Mouse (Mus musculus) erythroblast, adult 5-6 weeks (primary cell): ENCODE data around the gene Aoc2. TPM values are rescaled to one million over a fixed set of nuclear protein-coding genes. Genes with fewer than 3 reads are reported as not detected.
"Not testable (repeated sequence)": the region's sequence is repeated elsewhere in the genome, so short reads cannot be mapped to it uniquely, and the experiment has no call there.

Experiments
- ATAC-seq: replicated peaks from 2 replicates; pipeline ENCODE4 v1.8.0; 2016; ENCODE audit warnings: moderate number of reproducible peaks, mild to moderate bottlenecking, moderate TSS enrichment, inconsistent platforms; ENCODE audit not compliant: poor library complexity, low FRiP score, severe bottlenecking
- total RNA-seq, 2 experiments: library from RNA; stranded (forward) in 1 of 2; stranded (reverse) in 1 of 2; fragments of 150-400 nt in 1 of 2; fragments of 200-764, 138-1000 nt in 1 of 2; gene quantifications; 2 replicates each; pipeline versions ENCODE4 v1.2.3 to v1.2.4; 2015 to 2017; ENCODE audit warnings: low replicate concordance in 2 of 2

The Aoc2 gene
- total RNA-seq, 2 experiments from 2014 or later: 44.1 to 47.1 TPM

GRCm38 (mm10) chr11:101351100-101351720, 26.3 kb downstream of the Aoc2 start:
- no peak for ATAC-seq

GRCm38 (mm10) chr11:101351721-101352111, 26.9 kb downstream of the Aoc2 start:
- ATAC-seq: no peak

GRCm38 (mm10) chr11:101353436-101353835, 28.6 kb downstream of the Aoc2 start:
- no peak for ATAC-seq

- no peak for ATAC-seq
Observed at GRCm38 (mm10) chr11:101354438-101355010, 29.7 kb downstream of the Aoc2 start.

- no peak for ATAC-seq
Observed at GRCm38 (mm10) chr11:101355916-101356315, 31.1 kb downstream of the Aoc2 start.

GRCm38 (mm10) chr11:101357505-101358182, 32.8 kb downstream of the Aoc2 start:
- ATAC-seq: no peak

- ATAC-seq: no peak
Observed at GRCm38 (mm10) chr11:101359776-101360175, 34.9 kb downstream of the Aoc2 start.

GRCm38 (mm10) chr11:101360651-101361113, 35.8 kb downstream of the Aoc2 start:
- no peak for ATAC-seq

GRCm38 (mm10) chr11:101364531-101364931, 39.7 kb downstream of the Aoc2 start:
- ATAC-seq: no peak

GRCm38 (mm10) chr11:101367326-101367935, 42.6 kb downstream of the Aoc2 start, which contains the start of gene G6pc:
G6pc (plus strand) TSS chr11:101367561.
- ATAC-seq: no peak

- ATAC-seq: no peak
Observed at GRCm38 (mm10) chr11:101370141-101370540, 45.3 kb downstream of the Aoc2 start.

GRCm38 (mm10) chr11:101374421-101374938, 49.6 kb downstream of the Aoc2 start:
- no peak for ATAC-seq

- not testable (repeated sequence) for ATAC-seq
Observed at GRCm38 (mm10) chr11:101378196-101378595, 53.3 kb downstream of the Aoc2 start.

- ATAC-seq: no peak
Observed at GRCm38 (mm10) chr11:101378926-101379325, 54.1 kb downstream of the Aoc2 start.

Other genes with a start within 250 kb of the Aoc2 start
- gene Hsd17b1, start 246.7 kb upstream of the Aoc2 start, total RNA-seq (2015; ENCODE audit: low replicate concordance): 2.1 TPM in 1 of 2 replicates, not detected in the other
- 1.9 TPM in 1 of 2 replicates, not detected in the other for gene Hsd17b1, start 246.7 kb upstream of the Aoc2 start, total RNA-seq (2017; ENCODE audit: low replicate concordance)
- 6.7 and 7.5 TPM in 2 replicates for gene Coasy, start 242.5 kb upstream of the Aoc2 start, total RNA-seq (2015; ENCODE audit: low replicate concordance)
- 3.8 and 9.6 TPM in 2 replicates for gene Coasy, start 242.5 kb upstream of the Aoc2 start, total RNA-seq (2017; ENCODE audit: low replicate concordance)
- 20.5 and 26.9 TPM in 2 replicates for gene Mlx, start 237.8 kb upstream of the Aoc2 start, total RNA-seq (2015; ENCODE audit: low replicate concordance)
- 18.4 and 23.7 TPM in 2 replicates for gene Mlx, start 237.8 kb upstream of the Aoc2 start, total RNA-seq (2017; ENCODE audit: low replicate concordance)
- gene Psmc3ip, start 229.6 kb upstream of the Aoc2 start, total RNA-seq (2015; ENCODE audit: low replicate concordance): 2.7 and 4.4 TPM in 2 replicates
- gene Psmc3ip, start 229.6 kb upstream of the Aoc2 start, total RNA-seq (2017; ENCODE audit: low replicate concordance): 4.1 and 13.7 TPM in 2 replicates
- gene Retreg3, start 205.2 kb upstream of the Aoc2 start, total RNA-seq (2015; ENCODE audit: low replicate concordance): 35.7 and 40.3 TPM in 2 replicates
- gene Retreg3, start 205.2 kb upstream of the Aoc2 start, total RNA-seq (2017; ENCODE audit: low replicate concordance): 88.4 and 93.1 TPM in 2 replicates
- 5.6 and 12.5 TPM in 2 replicates for gene Tubg1, start 205.1 kb upstream of the Aoc2 start, total RNA-seq (2015; ENCODE audit: low replicate concordance)
- gene Tubg1, start 205.1 kb upstream of the Aoc2 start, total RNA-seq (2017; ENCODE audit: low replicate concordance): 8.2 and 10.5 TPM in 2 replicates
- not detected in 2 replicates for gene Tubg2, start 169.2 kb upstream of the Aoc2 start, total RNA-seq (2015; ENCODE audit: low replicate concordance)
- not detected in 2 replicates for gene Tubg2, start 169.2 kb upstream of the Aoc2 start, total RNA-seq (2017; ENCODE audit: low replicate concordance)
- 0.58 and 0.63 TPM in 2 replicates for gene Cntnap1, start 154.5 kb upstream of the Aoc2 start, total RNA-seq (2015; ENCODE audit: low replicate concordance)
- 0.17 TPM in 1 of 2 replicates, not detected in the other for gene Cntnap1, start 154.5 kb upstream of the Aoc2 start, total RNA-seq (2017; ENCODE audit: low replicate concordance)
- gene Plekhh3, start 153.7 kb upstream of the Aoc2 start, total RNA-seq (2015; ENCODE audit: low replicate concordance): not detected in 2 replicates
- 1.1 TPM in 1 of 2 replicates, not detected in the other for gene Plekhh3, start 153.7 kb upstream of the Aoc2 start, total RNA-seq (2017; ENCODE audit: low replicate concordance)
- 0.63 TPM in 1 of 2 replicates, not detected in the other for gene Ccr10, start 149.6 kb upstream of the Aoc2 start, total RNA-seq (2015; ENCODE audit: low replicate concordance)
- not detected in 2 replicates for gene Ccr10, start 149.6 kb upstream of the Aoc2 start, total RNA-seq (2017; ENCODE audit: low replicate concordance)
- 161 and 177 TPM in 2 replicates for gene Ezh1, start 98.6 kb upstream of the Aoc2 start, total RNA-seq (2015; ENCODE audit: low replicate concordance)
- 208 and 251 TPM in 2 replicates for gene Ezh1, start 98.6 kb upstream of the Aoc2 start, total RNA-seq (2017; ENCODE audit: low replicate concordance)
- gene Ramp2, start 79.0 kb upstream of the Aoc2 start, total RNA-seq (2015; ENCODE audit: low replicate concordance): 2.7 TPM in 1 of 2 replicates, not detected in the other
- gene Ramp2, start 79.0 kb upstream of the Aoc2 start, total RNA-seq (2017; ENCODE audit: low replicate concordance): not detected in 2 replicates
- 83.8 and 91.5 TPM in 2 replicates for gene Vps25, start 71.4 kb upstream of the Aoc2 start, total RNA-seq (2015; ENCODE audit: low replicate concordance)
- 25.0 and 31.3 TPM in 2 replicates for gene Vps25, start 71.4 kb upstream of the Aoc2 start, total RNA-seq (2017; ENCODE audit: low replicate concordance)
- gene Wnk4, start 64.5 kb upstream of the Aoc2 start, total RNA-seq (2015; ENCODE audit: low replicate concordance): 2.3 and 17.7 TPM in 2 replicates
- 1.5 and 6.0 TPM in 2 replicates for gene Wnk4, start 64.5 kb upstream of the Aoc2 start, total RNA-seq (2017; ENCODE audit: low replicate concordance)
- gene Cntd1, start 46.1 kb upstream of the Aoc2 start, total RNA-seq (2015; ENCODE audit: low replicate concordance): 0.96 TPM in 1 of 2 replicates, not detected in the other
- gene Cntd1, start 46.1 kb upstream of the Aoc2 start, total RNA-seq (2017; ENCODE audit: low replicate concordance): 2.2 and 5.4 TPM in 2 replicates
- gene Coa3, start 45.9 kb upstream of the Aoc2 start, total RNA-seq (2015; ENCODE audit: low replicate concordance): 12.3 and 29.8 TPM in 2 replicates
- 5.3 and 10.6 TPM in 2 replicates for gene Coa3, start 45.9 kb upstream of the Aoc2 start, total RNA-seq (2017; ENCODE audit: low replicate concordance)
- gene Becn1, start 22.8 kb upstream of the Aoc2 start, total RNA-seq (2015; ENCODE audit: low replicate concordance): 98.0 and 105 TPM in 2 replicates
- gene Becn1, start 22.8 kb upstream of the Aoc2 start, total RNA-seq (2017; ENCODE audit: low replicate concordance): 362 and 618 TPM in 2 replicates
- gene Psme3, start 8.8 kb upstream of the Aoc2 start, total RNA-seq (2015; ENCODE audit: low replicate concordance): 797 and 835 TPM in 2 replicates
- 707 and 918 TPM in 2 replicates for gene Psme3, start 8.8 kb upstream of the Aoc2 start, total RNA-seq (2017; ENCODE audit: low replicate concordance)
- gene Aoc3, start 5.5 kb downstream of the Aoc2 start, total RNA-seq (2015; ENCODE audit: low replicate concordance): 4.0 and 6.9 TPM in 2 replicates
- 2.9 and 6.6 TPM in 2 replicates for gene Aoc3, start 5.5 kb downstream of the Aoc2 start, total RNA-seq (2017; ENCODE audit: low replicate concordance)
- not detected in 2 replicates for gene G6pc, start 42.5 kb downstream of the Aoc2 start, total RNA-seq (2015; ENCODE audit: low replicate concordance)
- 0.70 TPM in 1 of 2 replicates, not detected in the other for gene G6pc, start 42.5 kb downstream of the Aoc2 start, total RNA-seq (2017; ENCODE audit: low replicate concordance)
- 2.9 and 5.2 TPM in 2 replicates for gene Aarsd1, start 92.6 kb downstream of the Aoc2 start, total RNA-seq (2015; ENCODE audit: low replicate concordance)
- 4.6 and 17.4 TPM in 2 replicates for gene Aarsd1, start 92.6 kb downstream of the Aoc2 start, total RNA-seq (2017; ENCODE audit: low replicate concordance)
- not detected in 2 replicates for gene Gm27029, start 99.7 kb downstream of the Aoc2 start, total RNA-seq (2015; ENCODE audit: low replicate concordance)
- not detected in 2 replicates for gene Gm27029, start 99.7 kb downstream of the Aoc2 start, total RNA-seq (2017; ENCODE audit: low replicate concordance)
- gene Rundc1, start 100.0 kb downstream of the Aoc2 start, total RNA-seq (2015; ENCODE audit: low replicate concordance): 2.1 and 3.3 TPM in 2 replicates
- gene Rundc1, start 100.0 kb downstream of the Aoc2 start, total RNA-seq (2017; ENCODE audit: low replicate concordance): 0.56 and 2.7 TPM in 2 replicates
- gene Ptges3l, start 100.3 kb downstream of the Aoc2 start, total RNA-seq (2015; ENCODE audit: low replicate concordance): 2.9 TPM in 1 of 2 replicates, not detected in the other
- not detected in 2 replicates for gene Ptges3l, start 100.3 kb downstream of the Aoc2 start, total RNA-seq (2017; ENCODE audit: low replicate concordance)
- gene Rpl27, start 117.2 kb downstream of the Aoc2 start, total RNA-seq (2015; ENCODE audit: low replicate concordance): 108 and 182 TPM in 2 replicates
- gene Rpl27, start 117.2 kb downstream of the Aoc2 start, total RNA-seq (2017; ENCODE audit: low replicate concordance): 176 and 239 TPM in 2 replicates
- gene Ifi35, start 123.3 kb downstream of the Aoc2 start, total RNA-seq (2015; ENCODE audit: low replicate concordance): 71.9 and 78.0 TPM in 2 replicates
- gene Ifi35, start 123.3 kb downstream of the Aoc2 start, total RNA-seq (2017; ENCODE audit: low replicate concordance): 62.4 and 81.0 TPM in 2 replicates
- gene Rnd2, start 139.9 kb downstream of the Aoc2 start, total RNA-seq (2015; ENCODE audit: low replicate concordance): not detected in 2 replicates
- gene Rnd2, start 139.9 kb downstream of the Aoc2 start, total RNA-seq (2017; ENCODE audit: low replicate concordance): 1.4 TPM in 1 of 2 replicates, not detected in the other
- 12.3 and 16.1 TPM in 2 replicates for gene Vat1, start 141.2 kb downstream of the Aoc2 start, total RNA-seq (2015; ENCODE audit: low replicate concordance)
- gene Vat1, start 141.2 kb downstream of the Aoc2 start, total RNA-seq (2017; ENCODE audit: low replicate concordance): 6.7 and 8.1 TPM in 2 replicates
- 20.7 and 26.3 TPM in 2 replicates for gene Brca1, start 226.9 kb downstream of the Aoc2 start, total RNA-seq (2015; ENCODE audit: low replicate concordance)
- 48.9 and 52.9 TPM in 2 replicates for gene Brca1, start 226.9 kb downstream of the Aoc2 start, total RNA-seq (2017; ENCODE audit: low replicate concordance)
- gene Nbr1, start 227.1 kb downstream of the Aoc2 start, total RNA-seq (2015; ENCODE audit: low replicate concordance): 128 and 158 TPM in 2 replicates
- gene Nbr1, start 227.1 kb downstream of the Aoc2 start, total RNA-seq (2017; ENCODE audit: low replicate concordance): 218 and 300 TPM in 2 replicates